Mouse (Mus musculus): Measurements from ENCODE around the gene Cldn11.

- TF ChIP-seq CTCF (IDR thresholded peaks at IDR 0.05; ENCODE audit: low read depth, low read length): no peak
- no peak for TF ChIP-seq POLR2A (IDR thresholded peaks at IDR 0.05; ENCODE audit: insufficient read depth, low read length)
Observed at GRCm38 (mm10) chr3:31107674-31108073, 42.0 kb upstream of the Cldn11 start.
